Mouse (Mus musculus) gastrocnemius, postnatal 25 days (tissue): ENCODE measurements around the gene Pycr1. TPM values are rescaled to one million over a fixed set of nuclear protein-coding genes. Genes with fewer than 3 reads are reported as not detected.
"Not testable (repeated sequence)": the region's sequence is repeated elsewhere in the genome, so short reads cannot be mapped to it uniquely, and the experiment has no call there.

ENCODE experiments used
- DNase-seq: peaks from one replicate; pipeline ENCODE4 v3.0.0; 2022
- long read RNA-seq, 2 experiments: library from polyadenylated mRNA; stranded (forward); transcript quantifications; one replicate each; pipeline ENCODE4 v2.0.0; 2021
- total RNA-seq, 2 experiments: library from RNA; stranded (reverse); gene quantifications; 1 replicate in 1 of 2; 2 replicates in 1 of 2; pipeline ENCODE4 v1.2.3; 2021

The Pycr1 gene
- 1 to 10 TPM; 6.7 to 6.8 TPM for total RNA-seq
- long read RNA-seq, experiment 1, transcript Pycr1-201 (8 exons, 1,861 nt) = major isoform, 6 of 11 reads
- long read RNA-seq, experiment 1, partial matches to known transcripts = 1 of 11 reads
- long read RNA-seq, experiment 1, other reads (novel, unspliced or antisense) = 4 of 11 reads
- long read RNA-seq, experiment 2, transcript Pycr1-201 (8 exons, 1,861 nt) = major isoform, 6 of 30 reads
- long read RNA-seq, experiment 2, partial matches to known transcripts = 7 of 30 reads
- long read RNA-seq, experiment 2, other reads (novel, unspliced or antisense) = 17 of 30 reads

- peak; percentile 95 for DNase-seq
Measured at GRCm38 (mm10) chr11:120643601-120643987, at the start of gene Pycr1. TSS of gene Pycr1 (minus strand) at chr11:120643769.

- DNase-seq = no peak
Measured at GRCm38 (mm10) chr11:120692471-120693011, 49.0 kb upstream of the Pycr1 start.

- no peak for DNase-seq
Measured at GRCm38 (mm10) chr11:120689365-120689764, 45.8 kb upstream of the Pycr1 start.

GRCm38 (mm10) chr11:120686650-120687272, 43.2 kb upstream of the Pycr1 start:
- DNase-seq = no peak

- DNase-seq = no peak
Measured at GRCm38 (mm10) chr11:120684660-120685059, 41.1 kb upstream of the Pycr1 start.

GRCm38 (mm10) chr11:120684086-120684485, 40.5 kb upstream of the Pycr1 start:
- peak; percentile 46 for DNase-seq

GRCm38 (mm10) chr11:120683536-120683935, 40.0 kb upstream of the Pycr1 start:
- DNase-seq = no peak

DNA sequence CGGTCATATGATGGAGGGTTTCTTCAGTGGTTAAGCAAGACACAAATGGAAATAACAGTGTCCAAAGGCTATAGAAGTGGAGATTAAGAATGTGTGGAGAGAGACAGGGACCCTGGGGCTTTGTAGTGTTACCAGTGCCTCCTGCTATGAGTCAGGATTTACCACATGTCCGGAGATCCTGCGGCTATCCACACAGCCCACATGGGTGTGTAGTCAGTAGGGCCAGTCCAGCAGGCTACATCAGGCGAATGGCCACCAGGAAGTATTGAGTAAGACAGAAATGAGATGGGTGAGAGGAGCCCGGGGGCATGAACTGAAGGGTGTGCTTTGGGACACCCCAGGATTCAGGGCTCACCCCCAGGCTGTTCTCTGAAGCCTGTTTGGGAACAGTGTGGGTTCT, 39.1 kb upstream of the Pycr1 start:
- no peak for DNase-seq

- DNase-seq = no peak
Measured at GRCm38 (mm10) chr11:120679909-120680308, 36.3 kb upstream of the Pycr1 start.

DNA sequence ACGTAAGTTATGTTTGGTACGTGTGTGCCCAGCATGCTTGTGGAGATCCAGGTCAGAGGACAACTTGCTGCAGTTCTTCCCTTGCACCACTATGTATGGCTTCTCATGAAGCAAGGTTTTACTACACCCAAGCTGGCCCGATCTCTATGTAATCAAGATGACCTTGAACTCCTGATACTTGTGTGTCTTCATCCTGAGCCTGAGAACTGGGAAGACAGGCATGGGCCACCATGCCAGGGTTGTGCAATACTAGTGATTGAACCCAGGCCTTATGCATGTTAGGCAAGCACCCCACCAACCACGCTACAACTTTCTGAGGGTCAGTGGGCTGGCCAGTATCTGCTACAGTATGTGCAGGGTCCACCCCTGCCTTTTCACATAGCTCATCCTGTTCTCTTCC, 33.4 kb upstream of the Pycr1 start:
- no peak for DNase-seq

GRCm38 (mm10) chr11:120675875-120676274, 32.3 kb upstream of the Pycr1 start:
- not testable (repeated sequence) for DNase-seq

DNA sequence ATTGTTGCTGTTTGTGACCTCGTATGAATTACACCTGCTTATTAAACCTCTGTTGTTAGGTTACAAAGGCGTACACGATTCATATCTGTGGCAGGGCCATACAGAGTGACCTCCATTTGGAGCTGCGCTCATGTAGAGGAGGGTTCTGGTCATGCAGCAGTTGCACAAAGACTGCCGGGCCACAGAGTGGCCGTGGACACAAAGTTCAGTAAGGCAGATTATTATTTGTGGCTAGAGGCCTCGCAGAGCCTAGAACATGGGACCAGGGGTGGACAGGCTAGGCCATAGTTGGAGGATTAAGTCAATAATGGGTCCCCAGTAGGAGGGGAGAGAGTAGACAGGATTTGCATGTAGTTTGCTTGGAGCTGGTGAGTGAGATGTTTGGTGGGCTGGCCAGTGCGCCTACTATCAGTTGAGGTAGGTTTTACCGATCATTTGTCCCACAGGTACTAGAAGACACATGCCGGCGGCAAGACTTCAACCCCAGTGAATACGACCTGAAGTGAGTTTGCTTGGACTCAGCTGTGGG, 30.1 kb upstream of the Pycr1 start:
- no peak for DNase-seq

- DNase-seq = peak; percentile 96
Measured at GRCm38 (mm10) chr11:120672687-120673593, 29.4 kb upstream of the Pycr1 start, which contains the start of gene Aspscr1. TSS of gene Aspscr1 (plus strand) at chr11:120672973.

GRCm38 (mm10) chr11:120666617-120667016, 23.0 kb upstream of the Pycr1 start:
- no peak for DNase-seq

GRCm38 (mm10) chr11:120665406-120665805, 21.8 kb upstream of the Pycr1 start:
- DNase-seq = peak; percentile 46

DNA sequence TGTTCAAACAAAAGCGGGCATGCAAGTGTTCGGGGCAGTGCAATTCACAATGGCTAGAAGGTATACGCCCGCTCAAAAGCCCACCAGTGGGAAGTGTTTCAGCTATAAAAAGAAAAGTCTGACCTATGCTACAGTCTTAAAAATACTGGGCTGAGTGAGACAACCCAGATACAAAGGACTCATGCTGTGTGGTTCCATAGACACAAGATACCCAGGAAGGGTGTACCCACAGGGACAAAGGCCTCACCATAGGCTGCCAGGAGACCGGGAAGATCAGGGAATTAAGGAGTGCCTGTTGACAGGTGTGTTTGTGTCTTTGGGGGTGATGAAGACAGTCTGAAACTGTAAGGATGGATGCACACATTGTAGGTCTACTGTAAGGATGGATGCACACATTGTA, 20.1 kb upstream of the Pycr1 start:
- no peak for DNase-seq

DNA sequence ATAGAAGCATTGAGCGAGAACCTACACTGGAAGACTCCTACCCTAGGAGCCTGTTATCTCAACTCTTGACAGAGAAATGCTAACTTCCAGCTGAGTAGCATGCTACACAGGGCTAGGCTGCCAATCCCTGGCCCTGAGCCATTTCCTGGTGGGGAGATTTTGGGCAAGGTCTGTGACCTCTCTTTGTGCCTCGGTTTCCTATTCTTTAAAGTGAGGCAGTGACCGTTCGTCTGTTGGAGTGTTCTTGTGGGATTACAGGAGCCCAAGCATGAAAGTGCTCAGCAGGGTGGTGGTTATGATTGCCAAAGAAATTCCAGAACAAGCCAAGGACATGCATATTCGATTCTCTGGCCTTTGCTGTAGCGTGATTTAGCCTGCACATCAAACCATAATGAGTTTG, 19.2 kb upstream of the Pycr1 start:
- no peak for DNase-seq

DNA sequence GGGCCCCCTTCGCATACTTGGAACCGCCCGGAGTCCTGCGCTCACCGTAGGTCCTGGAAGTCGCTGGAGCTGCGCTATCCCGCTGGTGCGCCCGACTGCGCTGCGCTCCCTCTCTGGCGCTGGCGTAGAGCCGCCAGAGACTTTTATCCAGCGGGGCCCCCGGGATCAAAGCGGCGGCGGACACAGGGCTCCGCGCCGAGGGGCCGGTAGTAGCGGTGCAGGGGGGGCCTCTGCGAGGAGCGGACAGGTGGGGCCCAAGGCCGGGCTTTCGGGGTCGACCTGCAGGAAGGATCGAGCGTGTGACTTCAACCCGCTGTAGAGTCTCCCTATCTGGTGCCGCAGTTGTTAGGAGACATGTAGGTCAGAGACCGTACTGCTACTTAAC, 17.5 kb upstream of the Pycr1 start, which contains the start of gene Notum:
Gene Notum, minus strand, starts transcription at position 100 of the 385 bp plus-strand sequence.
- no peak for DNase-seq

DNA sequence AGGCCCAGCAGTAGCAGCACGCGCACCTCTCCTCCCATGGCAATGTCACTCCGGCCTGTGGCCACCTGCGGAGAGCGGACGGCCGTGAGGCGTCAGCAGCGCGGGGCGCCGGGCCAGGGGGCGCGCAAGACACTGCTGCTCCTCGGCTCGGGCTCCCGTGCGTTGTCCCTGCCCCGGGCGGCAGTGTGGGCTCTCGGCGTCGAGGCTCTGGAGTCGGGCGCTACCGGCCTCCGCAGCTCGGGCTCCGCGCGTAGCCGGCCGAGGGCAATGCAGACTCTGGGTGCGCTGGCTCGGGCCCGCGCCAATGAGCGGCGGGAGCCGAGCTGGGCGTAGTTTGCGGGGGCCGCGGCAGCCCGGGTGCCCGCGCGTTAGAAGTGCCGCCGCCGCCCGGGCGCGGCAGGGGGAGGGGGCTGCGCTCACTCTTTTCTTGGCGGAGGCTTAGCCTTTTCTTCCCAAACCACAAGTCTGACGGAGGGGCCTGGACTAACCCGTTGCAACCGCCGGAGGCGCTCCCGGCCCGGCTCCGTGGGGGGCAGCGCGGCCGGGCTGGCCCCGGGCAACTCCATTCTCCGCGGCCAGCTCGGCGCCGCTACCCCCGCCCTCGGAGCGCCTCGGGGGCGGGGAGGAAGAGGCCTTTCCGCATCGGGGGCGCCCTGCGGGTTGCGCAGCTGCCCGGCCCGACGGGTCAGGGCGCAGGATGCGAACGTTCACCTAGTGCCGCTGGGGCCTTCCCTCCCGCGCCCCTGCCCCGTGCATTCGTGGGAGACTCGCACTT, 16.9 kb upstream of the Pycr1 start:
- no peak for DNase-seq

DNA sequence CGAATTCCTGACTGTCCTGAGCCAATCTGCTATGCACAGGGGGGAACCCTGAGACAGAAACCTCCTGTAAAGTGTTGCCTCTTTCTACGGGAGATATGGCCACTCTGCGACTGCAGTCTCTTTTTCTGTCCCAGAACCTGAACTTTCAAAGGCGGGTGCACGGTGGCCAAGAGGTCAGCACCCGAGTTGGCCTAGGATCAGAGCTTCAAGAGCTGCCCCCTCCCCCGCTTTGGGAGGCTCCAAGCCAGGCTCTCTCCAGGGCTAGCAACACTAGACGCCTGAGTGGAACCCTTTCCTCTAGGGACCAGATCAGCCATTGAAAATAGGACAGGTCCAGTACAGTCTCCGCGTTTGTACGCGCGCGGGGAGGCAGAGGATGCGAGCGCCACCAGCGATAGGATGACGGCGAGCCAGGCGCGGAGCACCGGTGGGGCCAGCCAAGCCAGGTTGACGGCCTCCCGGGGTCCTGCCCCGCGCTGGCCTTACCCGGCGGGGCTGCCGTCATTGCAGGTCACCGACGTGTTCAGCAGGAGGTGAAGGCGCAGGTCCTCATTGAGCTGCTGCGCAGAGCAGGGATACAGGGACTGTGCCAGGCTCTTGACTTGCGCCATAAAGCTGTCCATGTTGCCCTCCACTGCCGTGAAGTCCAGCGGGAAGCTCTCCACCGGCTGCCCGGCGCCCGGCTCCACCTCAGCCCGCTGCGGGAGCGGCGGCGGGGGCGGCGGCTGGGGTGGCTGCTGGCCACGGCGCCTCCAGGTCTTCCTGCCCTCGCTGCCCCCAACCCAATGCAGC, 16.1 kb upstream of the Pycr1 start:
- DNase-seq = no peak
